Mouse (Mus musculus) left cerebral cortex, postnatal 10 days (tissue): ENCODE results near the gene Gm6657. TPM values are rescaled to one million over a fixed set of nuclear protein-coding genes. Genes with fewer than 3 reads are reported as not detected.

ENCODE experiments used
- DNase-seq, 2 experiments: peaks; one replicate each; pipeline ENCODE4 v3.0.0; 2021 to 2022; ENCODE audit warnings: low spot score in 2 of 2, mixed read lengths in 1 of 2; ENCODE audit errors: extremely low spot score in 1 of 2
- intact Hi-C: fragments of 180-260 bp; cut with DNase I; formaldehyde crosslinking; loops from one replicate; pipeline ENCODE4 v1.15.1; 2025
- total RNA-seq, 2 experiments: library from RNA; stranded (reverse); gene quantifications; 2 replicates each; pipeline ENCODE4 v1.2.3; 2021

The Gm6657 gene
- total RNA-seq, 2 experiments from 2014 or later = not detected

DNA sequence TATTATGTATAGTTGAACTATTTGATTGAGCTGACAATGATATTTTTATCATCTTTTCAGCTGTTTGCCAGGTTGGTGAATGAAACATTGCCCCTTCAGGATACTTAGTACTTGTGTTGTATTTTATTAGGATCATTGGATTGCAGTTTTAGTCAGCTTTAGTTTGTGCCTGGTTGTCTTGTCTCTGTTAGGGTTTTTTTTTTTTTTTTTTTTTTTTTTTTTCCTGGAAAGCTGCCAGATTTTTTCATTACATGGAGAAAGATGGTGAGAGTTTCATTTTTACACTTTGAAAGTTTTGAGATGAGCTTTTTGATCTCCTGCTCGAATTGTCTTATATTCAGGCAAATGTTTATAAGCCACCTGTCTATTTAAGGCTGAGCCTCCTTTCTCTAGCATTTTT, 54.3 kb downstream of the Gm6657 start:
- intact Hi-C loops = no loop called here
- no peak for DNase-seq

GRCm38 (mm10) chr12:78249151-78249550, 55.1 kb downstream of the Gm6657 start:
- intact Hi-C loops = no loop called here
- DNase-seq = no peak

Other genes with a start within 250 kb of the Gm6657 start
- 10 to 100 TPM; 78.9 to 81.8 TPM for gene Gphn, start 32.1 kb downstream of the Gm6657 start, total RNA-seq